Mouse (Mus musculus): ENCODE measurements at regions not wholly inside any gene's neighbourhood (a gene's known extent, or its start where the extent isn't known, plus 50 kb on each side); places are given as distances from the start of the nearest gene placed in this dataset.

DNA sequence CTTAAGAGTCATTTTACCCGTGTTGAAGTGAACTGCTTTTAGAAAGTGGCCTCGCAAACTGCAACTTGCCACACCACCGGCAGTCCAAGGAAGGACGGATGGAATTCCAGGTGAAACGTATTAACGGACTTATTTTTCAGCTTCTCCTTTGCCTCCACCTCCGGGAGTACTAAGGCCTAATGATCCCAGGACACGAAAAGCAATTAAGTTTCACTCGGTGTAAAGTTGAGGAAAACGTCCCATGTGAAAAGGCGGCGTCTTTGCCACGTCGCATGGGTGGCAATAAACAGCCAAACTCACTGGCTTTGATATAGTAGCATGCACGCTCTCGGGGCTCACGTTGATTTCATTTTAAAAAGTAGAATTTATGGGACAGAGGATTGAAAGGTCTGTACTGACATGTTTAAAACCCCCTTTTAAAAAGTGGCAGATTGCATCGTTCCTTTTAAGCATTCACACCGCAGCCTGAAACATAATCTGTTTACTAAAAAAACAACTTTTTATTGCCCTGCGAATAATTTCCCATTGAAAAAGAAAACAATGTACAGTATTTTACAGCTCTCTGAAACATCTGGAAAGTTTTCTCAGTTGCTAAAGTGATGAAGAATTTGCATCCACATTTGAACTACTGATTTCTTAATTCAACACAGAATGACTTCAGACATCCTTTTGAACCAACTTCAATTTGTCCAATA is 385.4 kb upstream of the Npvf start:
- 78% methylated on average over 20 of the region's 20 CpGs for WGBS
- Histone ChIP-seq H3K9ac (replicated peaks; ENCODE audit: low read depth, low read length) (no peak overlapping the region), H3K27ac (ENCODE audit: low read length) (no peak overlapping the region), H3K4me2 (replicated peaks; ENCODE audit: low read depth, low read length) (no peak overlapping the region), H3K4me3 (ENCODE audit: low read depth, low read length) (no peak overlapping the region), H3K27me3 (ENCODE audit: control insufficient read depth, insufficient read depth, low read length) (no peaks in the 10 kb centered on the region), H3K9me3 (ENCODE audit: control insufficient read depth, low read depth, low read length) (no peaks in the 10 kb centered on the region), H3K4me1 (ENCODE audit: control insufficient read depth, insufficient read depth, low read length) (peaks cover 4% of the 10 kb centered on the region; the same call in 1 of the 2 replicates), H3K36me3 (ENCODE audit: control insufficient read depth, insufficient read depth, low read length) (no peaks in the 10 kb centered on the region)
- ATAC-seq (ENCODE audit: insufficient number of reproducible peaks, insufficient read depth, low FRiP score, low read depth) = no peak

- Histone ChIP-seq H3K4me1 (ENCODE audit: control insufficient read depth, insufficient read depth, low read length) (peaks cover 5% of the 10 kb centered on the region), H3K9ac (replicated peaks; ENCODE audit: low read depth, low read length) (no peak overlapping the region), H3K9me3 (ENCODE audit: control insufficient read depth, low read depth, low read length) (no peaks in the 10 kb centered on the region), H3K36me3 (ENCODE audit: control insufficient read depth, insufficient read depth, low read length) (no peaks in the 10 kb centered on the region), H3K4me3 (ENCODE audit: low read depth, low read length) (no peak overlapping the region), H3K4me2 (replicated peaks; ENCODE audit: low read depth, low read length) (no peak overlapping the region), H3K27me3 (ENCODE audit: control insufficient read depth, insufficient read depth, low read length) (no peaks in the 10 kb centered on the region), H3K27ac (ENCODE audit: low read length) (no peak overlapping the region)
- no peak for ATAC-seq (ENCODE audit: insufficient number of reproducible peaks, insufficient read depth, low FRiP score, low read depth)
- WGBS = 85% methylated on average over 7 of the region's 7 CpGs
Measured at GRCm38 (mm10) chr6:51043970-51044369, 388.5 kb upstream of the Nfe2l3 start.

DNA sequence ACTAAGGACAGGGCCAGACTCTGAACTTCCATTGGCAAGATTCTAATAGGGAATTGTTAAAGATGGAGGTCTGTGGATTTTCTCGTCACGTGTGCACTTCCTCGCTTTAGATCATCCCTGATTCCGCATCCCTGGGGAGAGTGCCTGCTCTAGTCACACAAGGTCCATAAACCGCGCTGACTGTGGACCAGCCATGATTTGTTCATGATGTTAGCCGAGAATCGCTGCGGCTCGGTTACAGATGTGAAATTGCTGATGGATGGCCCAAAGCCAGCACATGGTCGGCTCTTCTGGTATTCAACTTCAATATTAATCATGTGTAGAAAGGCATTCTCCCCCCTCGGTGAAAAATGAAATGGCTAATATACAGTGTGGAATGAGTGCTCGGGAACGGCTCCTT is 387.6 kb upstream of the Nfe2l3 start:
- Histone ChIP-seq H3K9me3 (ENCODE audit: control insufficient read depth, low read depth, low read length) (no peaks in the 10 kb centered on the region), H3K27ac (ENCODE audit: low read length) (no peak overlapping the region), H3K4me2 (replicated peaks; ENCODE audit: low read depth, low read length) (no peak overlapping the region), H3K4me1 (ENCODE audit: control insufficient read depth, insufficient read depth, low read length) (peaks cover 5% of the 10 kb centered on the region), H3K36me3 (ENCODE audit: control insufficient read depth, insufficient read depth, low read length) (no peaks in the 10 kb centered on the region), H3K27me3 (ENCODE audit: control insufficient read depth, insufficient read depth, low read length) (no peaks in the 10 kb centered on the region), H3K4me3 (ENCODE audit: low read depth, low read length) (no peak overlapping the region), H3K9ac (replicated peaks; ENCODE audit: low read depth, low read length) (no peak overlapping the region)
- no peak for ATAC-seq (ENCODE audit: insufficient number of reproducible peaks, insufficient read depth, low FRiP score, low read depth)
- 59% methylated on average over 14 of the region's 14 CpGs for WGBS

DNA sequence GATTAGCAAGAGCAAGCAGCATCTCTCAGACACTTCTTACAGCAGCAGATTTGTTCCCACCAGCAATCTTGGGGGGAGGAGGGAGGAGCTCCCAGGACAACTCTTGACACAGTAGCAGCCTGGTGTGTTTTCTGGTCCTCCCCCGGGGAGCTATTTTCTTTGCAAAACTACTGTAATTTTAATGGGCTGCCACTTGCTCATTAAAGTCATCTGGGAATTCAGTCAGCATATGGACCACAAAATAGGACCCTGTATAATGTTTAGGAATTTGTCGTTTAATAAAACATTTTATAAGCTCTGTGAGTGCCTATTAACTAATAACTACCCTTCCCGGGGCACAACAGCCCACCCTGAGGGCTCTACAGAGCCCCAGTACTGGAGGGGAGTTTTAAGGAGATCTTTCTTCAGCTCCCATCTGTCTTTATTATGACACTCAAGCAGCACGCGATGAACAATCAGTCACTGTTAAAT is 380.0 kb upstream of the Nfe2l3 start:
- Histone ChIP-seq H3K4me1 (ENCODE audit: control insufficient read depth, insufficient read depth, low read length) (no peaks in the 10 kb centered on the region), H3K27ac (ENCODE audit: low read length) (no peak overlapping the region), H3K9ac (replicated peaks; ENCODE audit: low read depth, low read length) (no peak overlapping the region), H3K36me3 (ENCODE audit: control insufficient read depth, insufficient read depth, low read length) (no peaks in the 10 kb centered on the region), H3K27me3 (ENCODE audit: control insufficient read depth, insufficient read depth, low read length) (no peaks in the 10 kb centered on the region), H3K9me3 (ENCODE audit: control insufficient read depth, low read depth, low read length) (no peaks in the 10 kb centered on the region), H3K4me2 (replicated peaks; ENCODE audit: low read depth, low read length) (no peak overlapping the region), H3K4me3 (ENCODE audit: low read depth, low read length) (no peak overlapping the region)
- no peak for ATAC-seq (ENCODE audit: insufficient number of reproducible peaks, insufficient read depth, low FRiP score, low read depth)
- WGBS = 50% methylated on average over 5 of the region's 5 CpGs

DNA sequence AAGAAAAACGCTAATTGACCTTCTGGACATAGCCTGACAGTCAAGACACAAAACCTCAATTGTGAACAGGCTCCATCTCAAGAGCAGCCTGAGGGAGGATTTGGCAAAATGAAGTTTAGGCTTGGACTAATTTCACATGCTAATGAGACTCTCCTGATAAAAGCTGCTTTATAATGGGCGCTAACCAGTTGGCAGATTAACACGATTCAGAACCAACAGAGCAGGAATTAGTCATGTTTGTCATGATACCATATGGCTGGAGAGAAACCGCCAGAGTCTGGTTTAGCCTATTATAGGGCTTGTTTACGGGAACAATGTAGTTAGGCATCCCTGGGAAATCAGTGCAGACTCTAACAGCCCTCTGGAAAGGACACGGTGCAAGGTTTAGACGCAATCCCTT is 375.2 kb upstream of the Nfe2l3 start:
- ATAC-seq (ENCODE audit: insufficient number of reproducible peaks, insufficient read depth, low FRiP score, low read depth) = no peak
- WGBS = 46% methylated on average over 7 of the region's 7 CpGs
- Histone ChIP-seq H3K36me3 (ENCODE audit: control insufficient read depth, insufficient read depth, low read length) (no peaks in the 10 kb centered on the region), H3K27me3 (ENCODE audit: control insufficient read depth, insufficient read depth, low read length) (no peaks in the 10 kb centered on the region), H3K9ac (replicated peaks; ENCODE audit: low read depth, low read length) (no peak overlapping the region), H3K4me3 (ENCODE audit: low read depth, low read length) (no peak overlapping the region), H3K4me2 (replicated peaks; ENCODE audit: low read depth, low read length) (no peak overlapping the region), H3K27ac (ENCODE audit: low read length) (no peak overlapping the region), H3K9me3 (ENCODE audit: control insufficient read depth, low read depth, low read length) (no peaks in the 10 kb centered on the region), H3K4me1 (ENCODE audit: control insufficient read depth, insufficient read depth, low read length) (no peaks in the 10 kb centered on the region)

GRCm38 (mm10) chr6:51059923-51060847 is 372.3 kb upstream of the Nfe2l3 start:
- no peak overlapping the region for H3K27ac ChIP-seq (ENCODE audit: low read length)

DNA sequence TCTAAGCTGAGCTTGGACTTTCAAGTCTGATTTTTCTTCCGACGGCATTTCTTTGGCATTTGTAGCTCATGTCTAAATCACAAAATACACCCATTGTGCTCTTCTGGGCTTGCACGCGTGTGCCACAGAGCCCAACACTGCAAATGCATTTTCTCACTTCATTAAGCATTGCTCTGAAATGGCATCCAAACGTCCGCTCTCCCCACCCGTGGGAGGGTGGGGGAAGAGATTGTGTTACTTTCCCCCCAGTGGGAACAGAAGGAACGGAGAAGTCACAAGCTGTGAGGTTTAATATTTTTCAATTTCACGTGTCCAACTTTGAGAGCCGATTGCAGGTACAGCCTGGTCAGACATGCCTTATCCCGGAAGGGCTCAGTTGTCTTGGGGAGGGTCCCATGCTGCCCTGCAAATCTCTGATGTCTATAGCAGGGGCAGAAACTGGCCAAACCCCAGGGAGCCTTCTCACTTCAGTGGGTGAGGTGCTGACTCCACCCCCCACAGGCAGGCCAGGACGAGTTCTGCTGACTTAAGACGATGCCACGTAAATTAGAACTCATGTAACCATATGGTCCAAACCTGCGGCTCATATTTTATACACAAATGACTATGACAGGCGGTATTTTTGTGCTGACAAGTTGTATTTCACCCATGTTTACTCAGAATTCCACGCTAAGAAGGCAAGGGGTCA is 371.5 kb upstream of the Nfe2l3 start:
- Histone ChIP-seq H3K4me3 (ENCODE audit: low read depth, low read length) (no peak overlapping the region), H3K36me3 (ENCODE audit: control insufficient read depth, insufficient read depth, low read length) (no peaks in the 10 kb centered on the region), H3K9ac (replicated peaks; ENCODE audit: low read depth, low read length) (no peak overlapping the region), H3K4me2 (replicated peaks; ENCODE audit: low read depth, low read length) (no peak overlapping the region), H3K27me3 (ENCODE audit: control insufficient read depth, insufficient read depth, low read length) (no peaks in the 10 kb centered on the region), H3K4me1 (ENCODE audit: control insufficient read depth, insufficient read depth, low read length) (no peaks in the 10 kb centered on the region), H3K9me3 (ENCODE audit: control insufficient read depth, low read depth, low read length) (no peaks in the 10 kb centered on the region), H3K27ac (ENCODE audit: low read length) (no peak overlapping the region)
- WGBS = 52% methylated on average over 17 of the region's 17 CpGs
- no peak for ATAC-seq (ENCODE audit: insufficient number of reproducible peaks, insufficient read depth, low FRiP score, low read depth)

More at GRCm38 (mm10) chr6:51059923-51060847, 372.3 kb upstream of the Nfe2l3 start:
- no peaks in the 10 kb centered on the region for H3K4me1 ChIP-seq (ENCODE audit: control insufficient read depth, insufficient read depth, low read length)
- no peak overlapping the region for H3K4me2 ChIP-seq (replicated peaks; ENCODE audit: low read depth, low read length)
- no peak overlapping the region for H3K9ac ChIP-seq (replicated peaks; ENCODE audit: low read depth, low read length)
- H3K4me3 ChIP-seq (ENCODE audit: low read depth, low read length) = no peak overlapping the region
- ATAC-seq (ENCODE audit: insufficient number of reproducible peaks, insufficient read depth, low FRiP score, low read depth) = no peak
- H3K9me3 ChIP-seq (ENCODE audit: control insufficient read depth, low read depth, low read length) = no peaks in the 10 kb centered on the region
- H3K27me3 ChIP-seq (ENCODE audit: control insufficient read depth, insufficient read depth, low read length) = no peaks in the 10 kb centered on the region
- no peaks in the 10 kb centered on the region for H3K36me3 ChIP-seq (ENCODE audit: control insufficient read depth, insufficient read depth, low read length)
- WGBS = 59% methylated on average over 7 of the region's 7 CpGs

DNA sequence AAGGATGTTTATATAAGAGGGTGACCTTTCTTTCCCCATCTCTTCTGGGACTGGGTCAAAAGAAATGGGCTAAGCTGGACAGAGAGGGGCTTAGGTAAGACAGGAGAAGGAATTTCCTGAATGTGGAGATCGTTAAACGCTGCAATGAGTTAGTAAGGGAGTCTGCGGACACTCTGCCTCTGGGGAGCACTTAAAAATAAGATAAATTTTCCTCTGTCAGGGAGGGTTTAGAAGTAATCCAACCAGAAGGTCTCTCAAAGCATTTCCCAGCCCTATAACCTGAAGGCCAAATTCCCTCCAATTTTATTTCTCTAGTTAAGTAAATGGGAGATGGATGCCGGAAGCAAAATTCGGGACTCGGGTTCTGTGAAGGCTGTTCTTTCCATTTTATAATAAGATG is 367.3 kb upstream of the Nfe2l3 start:
- H3K4me1 ChIP-seq (ENCODE audit: control insufficient read depth, insufficient read depth, low read length) = peaks cover 7% of the 10 kb centered on the region
- H3K4me2 ChIP-seq (replicated peaks; ENCODE audit: low read depth, low read length) = no peak overlapping the region
- no peak overlapping the region for H3K9ac ChIP-seq (replicated peaks; ENCODE audit: low read depth, low read length)
- H3K27ac ChIP-seq (ENCODE audit: low read length) = no peak overlapping the region
- WGBS = 36% methylated on average over 6 of the region's 6 CpGs
- no peaks in the 10 kb centered on the region for H3K36me3 ChIP-seq (ENCODE audit: control insufficient read depth, insufficient read depth, low read length)
- no peaks in the 10 kb centered on the region for H3K9me3 ChIP-seq (ENCODE audit: control insufficient read depth, low read depth, low read length)
- H3K27me3 ChIP-seq (ENCODE audit: control insufficient read depth, insufficient read depth, low read length) = no peaks in the 10 kb centered on the region
- no peak overlapping the region for H3K4me3 ChIP-seq (ENCODE audit: low read depth, low read length)
- no peak for ATAC-seq (ENCODE audit: insufficient number of reproducible peaks, insufficient read depth, low FRiP score, low read depth)

Measured in stomach, embryonic 14.5 days (tissue).